Comparison of ENCODE assay signal across 8 mouse cellular contexts in genomic region chr8:127603062-127603461, GRCm38 (mm10).
DNase-seq lines count a peak whose midpoint lies in the region; ATAC-seq and TF ChIP-seq lines count a peak whose summit lies in the region.
"Had no signal": no experiment of that assay in that cellular context is flagged by ENCODE, and none has a peak within 500 bp of the region (broad histone marks: within the 10 kb centered on the region; RNA-seq: fewer than 3 reads in every experiment).

No protein-coding gene starts in this region.

- ATAC-seq in lung, postnatal 0 days: no peak
- no peak for ATAC-seq in kidney, embryonic 16.5 days (ENCODE audit: low FRiP score, low TSS enrichment)
- ATAC-seq: intestine, embryonic 15.5 days had no signal

- H3K27ac ChIP-seq in lung, postnatal 0 days (ENCODE audit: low read length): no peak overlapping the region
- H3K27ac ChIP-seq in brown adipose tissue, adult 24 weeks (replicated peaks; ENCODE audit: low read depth, low read length): 0 out of 2 replicates have a peak overlapping the region, but pooled peaks have one; percentile 13
- H3K27ac ChIP-seq in kidney, embryonic 16.5 days (ENCODE audit: low read length): no peak overlapping the region
- H3K27ac ChIP-seq: intestine, embryonic 15.5 days had no signal

- H3K36me3 ChIP-seq in lung, postnatal 0 days (ENCODE audit: insufficient read depth, low read length): no peaks in the 10 kb centered on the region
- no peaks in the 10 kb centered on the region; the same call in 1 of the 2 replicates for H3K36me3 ChIP-seq in kidney, embryonic 16.5 days (ENCODE audit: insufficient read depth, low read length)
- H3K36me3 ChIP-seq: intestine, embryonic 15.5 days had no signal

- no peak for TF ChIP-seq CTCF in lung, postnatal 0 days (IDR thresholded peaks at IDR 0.05)

- no peak overlapping the region for H3K4me3 ChIP-seq in lung, postnatal 0 days (ENCODE audit: low read depth, low read length)
- H3K4me3 ChIP-seq in brown adipose tissue, adult 24 weeks (ENCODE audit: insufficient read depth, low read depth, low read length): no peak overlapping the region
- no peak overlapping the region for H3K4me3 ChIP-seq in kidney, embryonic 16.5 days (ENCODE audit: low read length)
- H3K4me3 ChIP-seq: intestine, embryonic 15.5 days had no signal

- no peaks in the 10 kb centered on the region for H3K27me3 ChIP-seq in lung, postnatal 0 days (replicated peaks; ENCODE audit: insufficient read depth, low read length)
- no peaks in the 10 kb centered on the region for H3K27me3 ChIP-seq in kidney, embryonic 16.5 days (ENCODE audit: insufficient read depth, low read length)
- H3K27me3 ChIP-seq: intestine, embryonic 15.5 days had no signal

- DNase-seq in lung, postnatal 10 days: peak; percentile 14
- no peak for DNase-seq in lung, postnatal 0 days (ENCODE audit: low spot score)
- peak; percentile 94 for DNase-seq in cerebellum, postnatal 14 days
- DNase-seq in heart, postnatal 10 days: peak; percentile 29 to 33
- no peak for DNase-seq in embryo, embryonic 10 days (ENCODE audit: low spot score)

- no peaks in the 10 kb centered on the region for H3K4me1 ChIP-seq in lung, postnatal 0 days (ENCODE audit: insufficient read depth, low read depth, low read length)
- H3K4me1 ChIP-seq in brown adipose tissue, adult 24 weeks (ENCODE audit: control insufficient read depth, insufficient read depth, insufficient read length, low read length): peaks cover 4% of the 10 kb centered on the region; the same call in 1 of the 2 replicates
- H3K4me1 ChIP-seq in kidney, embryonic 16.5 days (ENCODE audit: insufficient read depth, low read length): no peaks in the 10 kb centered on the region
- H3K4me1 ChIP-seq: intestine, embryonic 15.5 days had no signal

- H3K9me3 ChIP-seq in lung, postnatal 0 days (ENCODE audit: low read length): no peaks in the 10 kb centered on the region
- H3K9me3 ChIP-seq in kidney, embryonic 16.5 days (ENCODE audit: low read length): no peaks in the 10 kb centered on the region
- H3K9me3 ChIP-seq: intestine, embryonic 15.5 days had no signal

- H3K9ac ChIP-seq in lung, postnatal 0 days (replicated peaks; ENCODE audit: low read depth): no peak overlapping the region
- H3K9ac ChIP-seq in kidney, embryonic 16.5 days (replicated peaks; ENCODE audit: low read length): no peak overlapping the region
- H3K9ac ChIP-seq: intestine, embryonic 15.5 days had no signal

- H3K4me2 ChIP-seq in lung, postnatal 0 days (replicated peaks; ENCODE audit: low read depth, low read length): no peak overlapping the region
- H3K4me2 ChIP-seq in kidney, embryonic 16.5 days (replicated peaks; ENCODE audit: low read depth, low read length): no peak overlapping the region
- H3K4me2 ChIP-seq: intestine, embryonic 15.5 days had no signal

- TF ChIP-seq EP300 in lung, postnatal 0 days (IDR thresholded peaks at IDR 0.05): no peak

- intact Hi-C loops in heart, postnatal 10 days (cut with DNase I): no loop called here

- WGBS in lung, postnatal 0 days: 93% methylated on average over 15 of the region's 15 CpGs
- WGBS in kidney, embryonic 16.5 days: 95% methylated on average over 15 of the region's 15 CpGs

Comparison
In these comparisons a context has a peak if more than half of its experiments do, and no peak if none do; other contexts are left out.
1. DNase-seq: peak in lung, postnatal 10 days (single experiment), cerebellum, postnatal 14 days (2 of 2) and heart, postnatal 10 days (2 of 2); none in lung, postnatal 0 days (single experiment) and embryo, embryonic 10 days (single experiment).